Mouse (Mus musculus) midbrain, embryonic 16.5 days (tissue): ENCODE results near the gene Timmdc1. TPM values are rescaled to one million over a fixed set of nuclear protein-coding genes. Genes with fewer than 3 reads are reported as not detected.

ENCODE experiments used
- ATAC-seq: fragments of 200-750 bp; cut with Nextera tagmentation; 2 replicates; pipeline ENCODE4 v1.8.0; 2017; ENCODE audit warnings: moderate TSS enrichment
- H3K27ac ChIP-seq: fragments of 300-500 bp; sonication (generic); 2 replicates; pipeline ENCODE4 v1.5.1; 2014; ENCODE audit warnings: mild to moderate bottlenecking, low read length, mixed read lengths
- H3K27me3 ChIP-seq: fragments of 300-500 bp; sonication (generic); 2 replicates; pipeline ENCODE4 v1.6.1; 2014; ENCODE audit warnings: low read depth, low read length, mixed read lengths; ENCODE audit not compliant: control insufficient read depth, insufficient read depth
- H3K36me3 ChIP-seq: fragments of 300-500 bp; sonication (generic); 2 replicates; pipeline ENCODE4 v1.6.1; 2014; ENCODE audit warnings: mild to moderate bottlenecking, low read length, moderate library complexity, mixed read lengths; ENCODE audit not compliant: control insufficient read depth, insufficient read depth
- H3K4me1 ChIP-seq: fragments of 300-500 bp; sonication (generic); 2 replicates; pipeline ENCODE4 v1.6.1; 2014; ENCODE audit warnings: mild to moderate bottlenecking, low read length, mixed read lengths; ENCODE audit not compliant: control insufficient read depth, insufficient read depth
- H3K4me2 ChIP-seq: fragments of 300-500 bp; sonication (generic); 2 replicates; pipeline ENCODE4 v1.6.1; 2014; ENCODE audit warnings: mild to moderate bottlenecking, low read length, mixed read lengths
- H3K4me3 ChIP-seq: fragments of 300-500 bp; sonication (generic); 2 replicates; pipeline ENCODE4 v1.5.1; 2014; ENCODE audit warnings: low read depth, mild to moderate bottlenecking, low read length, moderate library complexity, mixed read lengths
- H3K9ac ChIP-seq: fragments of 300-500 bp; sonication (generic); 2 replicates; pipeline ENCODE4 v1.6.1; 2014; ENCODE audit warnings: low read depth, low read length, mixed read lengths
- H3K9me3 ChIP-seq: fragments of 300-500 bp; sonication (generic); replicated peaks from 2 replicates; pipeline ENCODE4 v1.6.1; 2014; ENCODE audit warnings: mild to moderate bottlenecking, low read length, mixed read lengths; ENCODE audit not compliant: control insufficient read depth, poor library complexity, severe bottlenecking
- WGBS: fragments of 180-500 bp; shearing (Covaris S2); extraction: QIAGEN DNeasy Blood & Tissue Kit; methylation state at CpG from one replicate; pipeline ENCODE4 v1.1.7; 2014; 5-methylcytosine and 5-hydroxymethylcytosine counted together
- polyA plus RNA-seq: library from polyadenylated mRNA; unstranded; fragments of >200 nt; fragmentation: Nextera tagmentation; extraction: Ambion mirVana; gene quantifications from 2 replicates; pipeline ENCODE4 v1.2.1, GENCODE M21; 2015

Gene Timmdc1
- polyA plus RNA-seq, 1 experiment from 2014 or later: 34.6 TPM

DNA sequence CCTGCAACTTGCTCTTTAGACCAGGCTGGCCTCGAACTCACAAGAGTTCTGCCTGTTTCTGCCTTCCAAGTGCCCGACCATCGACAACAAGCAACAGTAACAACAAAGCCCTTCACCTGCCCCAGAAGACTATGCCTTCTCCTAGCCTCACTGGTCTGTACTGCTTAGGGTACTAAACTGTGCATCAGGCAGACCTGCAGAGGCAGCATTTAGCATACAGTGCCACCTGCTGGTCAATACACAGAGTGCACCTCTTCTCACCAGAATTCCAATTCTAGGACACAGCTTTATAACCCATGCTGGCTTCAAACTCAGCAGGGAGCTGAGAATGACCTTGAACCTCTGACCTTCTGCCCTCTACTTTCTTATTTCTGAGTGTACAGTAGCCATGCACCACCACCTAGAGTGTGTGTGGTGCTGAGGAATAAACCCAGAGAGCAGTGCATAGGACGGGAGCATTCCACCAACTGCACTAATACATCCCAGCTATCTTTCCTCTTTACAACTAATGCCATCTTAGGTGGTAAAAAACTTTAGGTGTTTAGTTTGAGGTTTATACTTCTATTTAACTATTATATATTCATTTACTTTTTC lies 16.3 kb downstream of the Timmdc1 start:
- H3K36me3 ChIP-seq: peaks cover 13% of the 10 kb centered on the region
- ATAC-seq: peak; percentile 91
- H3K4me2 ChIP-seq: no peak overlapping the region
- H3K4me1 ChIP-seq: no peaks in the 10 kb centered on the region
- no peak overlapping the region for H3K9ac ChIP-seq
- no peaks in the 10 kb centered on the region for H3K27me3 ChIP-seq
- no peaks in the 10 kb centered on the region for H3K9me3 ChIP-seq
- no peak overlapping the region for H3K4me3 ChIP-seq
- 71% methylated on average over 4 of the region's 4 CpGs for WGBS
- H3K27ac ChIP-seq: no peak overlapping the region

DNA sequence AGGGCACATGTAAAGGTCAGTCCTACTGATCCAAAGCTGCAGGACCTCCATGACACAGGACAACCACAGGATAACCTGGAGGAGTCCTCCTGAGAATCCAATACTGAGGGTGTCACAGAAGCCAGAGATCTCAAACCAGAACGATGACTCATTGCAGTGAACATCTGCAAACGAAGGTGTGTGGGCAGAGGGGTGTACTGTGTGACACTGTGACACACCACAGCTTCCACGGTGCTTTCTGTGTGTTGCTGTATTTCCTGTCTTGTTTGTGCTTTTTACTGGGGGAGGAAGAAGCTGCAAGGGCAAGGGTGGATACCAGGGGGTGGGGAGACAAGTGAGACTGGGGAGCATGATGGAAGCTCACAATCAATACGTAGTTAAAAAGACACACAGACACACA lies 18.9 kb downstream of the Timmdc1 start:
- no peak overlapping the region for H3K9ac ChIP-seq
- H3K27ac ChIP-seq: no peak overlapping the region
- H3K36me3 ChIP-seq: peaks cover 13% of the 10 kb centered on the region
- H3K4me1 ChIP-seq: no peaks in the 10 kb centered on the region
- no peak for ATAC-seq
- WGBS: 92% methylated on average over 4 of the region's 4 CpGs
- no peaks in the 10 kb centered on the region for H3K9me3 ChIP-seq
- H3K27me3 ChIP-seq: no peaks in the 10 kb centered on the region
- no peak overlapping the region for H3K4me2 ChIP-seq
- no peak overlapping the region for H3K4me3 ChIP-seq

DNA sequence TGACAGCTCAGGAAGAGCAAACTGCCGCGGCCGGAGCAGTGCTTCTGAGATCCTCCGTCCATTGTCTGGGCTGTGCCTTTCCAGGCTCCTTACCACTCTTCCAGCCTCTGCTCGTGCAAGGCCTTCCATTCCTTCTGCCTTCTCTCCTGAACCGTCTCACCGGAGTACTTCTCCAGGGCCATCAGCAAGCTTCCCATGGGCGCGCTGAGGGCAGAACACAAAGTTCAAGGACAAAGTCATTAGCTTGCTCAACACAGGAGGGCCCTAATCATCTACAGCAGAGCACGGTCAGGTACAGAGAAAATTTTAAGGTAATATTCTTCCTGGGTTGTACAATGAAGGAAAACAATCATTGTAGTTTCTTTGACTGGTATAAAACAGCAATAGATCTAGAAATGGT lies 20.0 kb downstream of the Timmdc1 start:
- 93% methylated on average over 10 of the region's 10 CpGs for WGBS
- no peaks in the 10 kb centered on the region for H3K9me3 ChIP-seq
- H3K9ac ChIP-seq: no peak overlapping the region
- peaks cover 16% of the 10 kb centered on the region for H3K36me3 ChIP-seq
- no peaks in the 10 kb centered on the region for H3K4me1 ChIP-seq
- H3K4me2 ChIP-seq: no peak overlapping the region
- ATAC-seq: no peak
- H3K27me3 ChIP-seq: no peaks in the 10 kb centered on the region
- H3K4me3 ChIP-seq: no peak overlapping the region
- no peak overlapping the region for H3K27ac ChIP-seq

DNA sequence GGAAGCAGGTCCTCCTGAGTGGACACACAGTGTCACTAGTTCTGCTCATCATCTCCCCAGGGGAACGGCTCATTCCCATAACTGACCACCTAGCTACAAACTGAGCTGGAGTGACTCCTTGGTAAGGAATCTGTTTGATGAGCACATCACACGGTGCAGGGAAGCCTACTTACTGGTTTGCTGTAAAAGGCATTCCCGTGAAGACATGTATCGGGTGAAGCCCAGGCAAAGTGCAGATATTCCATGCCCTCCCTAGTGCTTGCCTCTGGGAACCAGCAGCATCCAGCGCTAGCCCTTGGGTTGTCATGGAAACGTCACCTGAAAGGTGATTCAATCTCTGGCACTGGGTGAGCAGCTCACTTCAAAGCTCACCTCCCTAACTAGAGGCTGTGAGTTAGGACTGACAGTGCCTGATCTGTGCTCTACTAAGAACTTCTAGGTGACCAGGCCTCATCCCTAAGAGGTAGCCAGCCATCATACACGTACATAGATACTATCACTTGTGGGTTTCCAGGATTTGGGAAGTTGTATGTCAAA lies 25.8 kb downstream of the Timmdc1 start:
- no peak overlapping the region for H3K4me2 ChIP-seq
- H3K36me3 ChIP-seq: peaks cover 11% of the 10 kb centered on the region; the same call in 1 of the 2 replicates
- no peaks in the 10 kb centered on the region for H3K27me3 ChIP-seq
- H3K27ac ChIP-seq: no peak overlapping the region
- 78% methylated on average over 7 of the region's 7 CpGs for WGBS
- H3K9me3 ChIP-seq: no peaks in the 10 kb centered on the region
- H3K9ac ChIP-seq: no peak overlapping the region
- peak; percentile 36; the same call in 1 of the 2 replicates for ATAC-seq
- no peaks in the 10 kb centered on the region for H3K4me1 ChIP-seq
- no peak overlapping the region for H3K4me3 ChIP-seq

GRCm38 (mm10) chr16:38493890-38494289 lies 28.6 kb downstream of the Timmdc1 start:
- Histone ChIP-seq H3K27me3 (no peaks in the 10 kb centered on the region), H3K4me3 (no peak overlapping the region), H3K36me3 (peaks cover 9% of the 10 kb centered on the region; the same call in 1 of the 2 replicates), H3K9me3 (no peaks in the 10 kb centered on the region), H3K4me1 (no peaks in the 10 kb centered on the region), H3K27ac (no peak overlapping the region), H3K9ac (no peak overlapping the region), H3K4me2 (no peak overlapping the region)
- ATAC-seq: no peak
- WGBS: 85% methylated on average over 10 of the region's 10 CpGs

- H3K4me2 ChIP-seq: no peak overlapping the region
- H3K27ac ChIP-seq: no peak overlapping the region
- H3K27me3 ChIP-seq: no peaks in the 10 kb centered on the region
- H3K4me3 ChIP-seq: no peak overlapping the region
- 92% methylated on average over 3 of the region's 3 CpGs for WGBS
- H3K36me3 ChIP-seq: peaks cover 5% of the 10 kb centered on the region; the same call in 1 of the 2 replicates
- no peak overlapping the region for H3K9ac ChIP-seq
- no peaks in the 10 kb centered on the region for H3K4me1 ChIP-seq
- ATAC-seq: no peak
- H3K9me3 ChIP-seq: no peaks in the 10 kb centered on the region
Measured at GRCm38 (mm10) chr16:38492551-38492950, 29.9 kb downstream of the Timmdc1 start.

DNA sequence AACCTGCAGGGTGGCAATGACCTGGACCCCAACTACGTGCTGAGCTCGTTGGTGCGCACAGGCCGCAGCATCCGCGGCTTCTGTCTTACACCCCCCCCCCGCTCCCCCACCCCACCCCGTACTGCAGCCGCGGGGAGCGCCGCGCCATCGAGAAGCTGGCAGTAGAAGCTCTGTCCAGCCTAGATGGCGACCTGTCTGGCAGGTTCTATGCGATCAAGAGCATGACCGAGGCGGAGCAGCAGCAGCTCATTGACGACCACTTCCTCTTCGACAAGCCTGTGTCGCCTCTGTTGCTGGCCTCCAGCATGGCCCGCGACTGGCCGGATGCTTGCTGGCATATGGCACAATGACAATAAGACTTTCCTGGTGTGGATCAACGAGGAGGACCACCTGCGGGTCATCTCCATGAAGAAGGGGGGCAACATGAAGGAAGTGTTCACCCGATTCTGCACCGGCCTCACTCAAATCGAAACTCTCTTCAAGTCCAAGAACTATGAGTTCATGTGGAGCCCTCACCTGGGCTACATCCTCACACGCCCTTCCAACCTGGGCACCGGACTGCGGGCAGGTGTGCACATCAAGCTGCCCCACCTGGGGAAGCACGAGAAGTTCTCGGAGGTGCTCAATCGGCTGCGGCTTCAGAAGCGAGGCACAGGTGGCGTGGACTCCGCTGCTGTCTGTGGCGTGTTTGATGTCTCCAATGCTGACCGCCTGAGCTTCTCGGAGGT lies 38.7 kb downstream of the Timmdc1 start:
- peak; percentile 17; the same call in 1 of the 2 replicates for ATAC-seq
- Histone ChIP-seq H3K27ac (no peak overlapping the region), H3K4me2 (peak overlapping the region; percentile 51), H3K9ac (no peak overlapping the region), H3K4me3 (peak overlapping the region; percentile 33), H3K4me1 (no peaks in the 10 kb centered on the region), H3K27me3 (peaks cover 4% of the 10 kb centered on the region; the same call in 1 of the 2 replicates), H3K36me3 (no peaks in the 10 kb centered on the region), H3K9me3 (no peaks in the 10 kb centered on the region)
- 47% methylated on average over 38 of the region's 42 CpGs for WGBS

- Histone ChIP-seq H3K4me1 (no peaks in the 10 kb centered on the region), H3K4me2 (peak overlapping the region; percentile 51), H3K4me3 (peak overlapping the region; percentile 33), H3K36me3 (no peaks in the 10 kb centered on the region), H3K9me3 (no peaks in the 10 kb centered on the region), H3K27me3 (peaks cover 4% of the 10 kb centered on the region; the same call in 1 of the 2 replicates), H3K27ac (no peak overlapping the region), H3K9ac (no peak overlapping the region)
- 24% methylated on average over 32 of the region's 32 CpGs for WGBS
- peak; percentile 56; the same call in 1 of the 2 replicates for ATAC-seq
Measured at GRCm38 (mm10) chr16:38482780-38483562, 39.5 kb downstream of the Timmdc1 start.
